In genomic region chr2:27813370-27813769, GRCm38 (mm10) we compare ENCODE assay signal across 9 mouse cellular contexts.
DNase-seq lines count a peak whose midpoint lies in the region; ATAC-seq and TF ChIP-seq lines count a peak whose summit lies in the region.
"Had no signal": no experiment of that assay in that cellular context is flagged by ENCODE, and none has a peak within 500 bp of the region (broad histone marks: within the 10 kb centered on the region; RNA-seq: fewer than 3 reads in every experiment).

No protein-coding gene starts in this region.

- H3K9me3 ChIP-seq in heart, embryonic 12.5 days (replicated peaks): 0 out of 2 replicates have a peak, but pooled peaks cover under 1% of the 10 kb centered on the region
- H3K9me3 ChIP-seq in midbrain, embryonic 13.5 days: no peaks in the 10 kb centered on the region
- H3K9me3 ChIP-seq: hindbrain, embryonic 15.5 days had no signal

- ATAC-seq in heart, embryonic 12.5 days (ENCODE audit: insufficient number of reproducible peaks, low FRiP score): peak; percentile 66
- no peak for ATAC-seq in midbrain, embryonic 13.5 days

- no peak overlapping the region for H3K27ac ChIP-seq in kidney, adult 2 months (ENCODE audit: insufficient read depth, low read depth, low read length)
- peak overlapping the region; percentile 57 for H3K27ac ChIP-seq in heart, embryonic 12.5 days (ENCODE audit: poor library complexity, severe bottlenecking)
- no peak overlapping the region for H3K27ac ChIP-seq in midbrain, embryonic 13.5 days
- H3K27ac ChIP-seq: hindbrain, embryonic 15.5 days had no signal

- H3K4me2 ChIP-seq in heart, embryonic 12.5 days: no peak overlapping the region
- H3K4me2 ChIP-seq in midbrain, embryonic 13.5 days (replicated peaks): no peak overlapping the region
- H3K4me2 ChIP-seq: hindbrain, embryonic 15.5 days had no signal

- H3K27me3 ChIP-seq in kidney, adult 2 months (replicated peaks; ENCODE audit: control insufficient read depth, insufficient read depth, low read length): no peaks in the 10 kb centered on the region
- no peaks in the 10 kb centered on the region for H3K27me3 ChIP-seq in heart, embryonic 12.5 days (replicated peaks)
- no peaks in the 10 kb centered on the region for H3K27me3 ChIP-seq in midbrain, embryonic 13.5 days
- H3K27me3 ChIP-seq: hindbrain, embryonic 15.5 days had no signal

- no peak overlapping the region for H3K4me3 ChIP-seq in kidney, adult 2 months (ENCODE audit: insufficient read depth, low read depth, low read length)
- no peak overlapping the region for H3K4me3 ChIP-seq in heart, embryonic 12.5 days
- no peak overlapping the region for H3K4me3 ChIP-seq in midbrain, embryonic 13.5 days (replicated peaks)
- H3K4me3 ChIP-seq: hindbrain, embryonic 15.5 days had no signal

- TF ChIP-seq POLR2A in kidney, adult 2 months (IDR thresholded peaks at IDR 0.05; ENCODE audit: low read depth, low read length): no peak

- H3K36me3 ChIP-seq in kidney, adult 2 months (ENCODE audit: control insufficient read depth, insufficient read depth, low read length): no peaks in the 10 kb centered on the region
- H3K36me3 ChIP-seq in heart, embryonic 12.5 days: no peaks in the 10 kb centered on the region
- no peaks in the 10 kb centered on the region for H3K36me3 ChIP-seq in midbrain, embryonic 13.5 days
- H3K36me3 ChIP-seq: hindbrain, embryonic 15.5 days had no signal

- H3K9ac ChIP-seq in heart, embryonic 12.5 days: no peak overlapping the region
- H3K9ac ChIP-seq in midbrain, embryonic 13.5 days (replicated peaks): no peak overlapping the region
- H3K9ac ChIP-seq: hindbrain, embryonic 15.5 days had no signal

- no peak for TF ChIP-seq CTCF in kidney, adult 2 months (conservative IDR thresholded peaks at IDR 0.05; ENCODE audit: insufficient read depth, insufficient read length, low read depth, low read length)

- DNase-seq in kidney, postnatal 4 days: peak; percentile 71 to 81
- DNase-seq in kidney, adult 2 months: no peak
- DNase-seq in embryo, embryonic 10 days (ENCODE audit: low spot score): peak; percentile 82
- peak; percentile 68 for DNase-seq in mesoderm, embryonic 11.5 days (ENCODE audit: low read depth, low spot score)
- no peak for DNase-seq in layer of hippocampus, adult 11-12 months (ENCODE audit: low spot score)
- no peak for DNase-seq in thymus, postnatal 10 days (ENCODE audit: low spot score in 2 of 2)

- H3K4me1 ChIP-seq in kidney, adult 2 months (ENCODE audit: control insufficient read depth, insufficient read depth, low read length): no peaks in the 10 kb centered on the region
- H3K4me1 ChIP-seq in heart, embryonic 12.5 days (replicated peaks): peaks cover 36% of the 10 kb centered on the region
- H3K4me1 ChIP-seq in midbrain, embryonic 13.5 days (replicated peaks): peaks cover 3% of the 10 kb centered on the region; the same call in 1 of the 2 replicates

- WGBS in kidney, adult 2 months: 70% methylated on average over 6 of the region's 6 CpGs
- 18% methylated on average over 6 of the region's 6 CpGs for WGBS in heart, embryonic 12.5 days
- WGBS in midbrain, embryonic 13.5 days: 83% methylated on average over 6 of the region's 6 CpGs

Comparison
In these comparisons a context has a peak if more than half of its experiments do, and no peak if none do; other contexts are left out.
1. DNase-seq: peak in kidney, postnatal 4 days (2 of 2), embryo, embryonic 10 days (single experiment) and mesoderm, embryonic 11.5 days (single experiment); none in kidney, adult 2 months (single experiment), layer of hippocampus, adult 11-12 months (single experiment) and thymus, postnatal 10 days (0 of 2).